In genomic region chr13:112928038-112928668, GRCm38 (mm10) we compare ENCODE assay signal across 8 mouse cellular contexts. TPM values are rescaled to one million over a fixed set of nuclear protein-coding genes. Genes with fewer than 3 reads are reported as not detected.
DNase-seq lines count a peak whose midpoint lies in the region; ATAC-seq lines count a peak whose summit lies in the region.

No protein-coding gene starts in this region.

- H3K9ac ChIP-seq in lung, embryonic 15.5 days = peak overlapping the region; percentile 80
- peak overlapping the region; percentile 81 for H3K9ac ChIP-seq in hindbrain, embryonic 16.5 days (ENCODE audit: low read depth, low read length)
- H3K9ac ChIP-seq in neural tube, embryonic 12.5 days = peak overlapping the region; percentile 71

- no peaks in the 10 kb centered on the region for H3K27me3 ChIP-seq in lung, embryonic 15.5 days
- H3K27me3 ChIP-seq in hindbrain, embryonic 16.5 days (replicated peaks; ENCODE audit: control insufficient read depth, insufficient read depth, low read length) = no peaks in the 10 kb centered on the region
- no peaks in the 10 kb centered on the region for H3K27me3 ChIP-seq in neural tube, embryonic 12.5 days (replicated peaks)

- peak overlapping the region; percentile 93 for H3K27ac ChIP-seq in lung, embryonic 15.5 days
- peak overlapping the region; percentile 79 for H3K27ac ChIP-seq in hindbrain, embryonic 16.5 days (ENCODE audit: low read depth, low read length)
- no peak overlapping the region; the same call in 1 of the 2 replicates for H3K27ac ChIP-seq in neural tube, embryonic 12.5 days

- peak overlapping the region; percentile 84 for H3K4me3 ChIP-seq in lung, embryonic 15.5 days
- H3K4me3 ChIP-seq in hindbrain, embryonic 16.5 days (ENCODE audit: low read length) = peak overlapping the region; percentile 69
- peak overlapping the region; percentile 63 for H3K4me3 ChIP-seq in neural tube, embryonic 12.5 days

- H3K4me2 ChIP-seq in lung, embryonic 15.5 days = peak overlapping the region; percentile 77
- peak overlapping the region; percentile 78 for H3K4me2 ChIP-seq in hindbrain, embryonic 16.5 days (ENCODE audit: low read length)
- H3K4me2 ChIP-seq in neural tube, embryonic 12.5 days (replicated peaks) = peak overlapping the region; percentile 71

- no peak for ATAC-seq in lung, embryonic 15.5 days (ENCODE audit: borderline replicate concordance, extremely low read depth, low FRiP score, low TSS enrichment)
- ATAC-seq in hindbrain, embryonic 16.5 days = no peak
- ATAC-seq in neural tube, embryonic 12.5 days (ENCODE audit: low FRiP score, low read depth) = no peak

- H3K9me3 ChIP-seq in lung, embryonic 15.5 days = no peaks in the 10 kb centered on the region
- H3K9me3 ChIP-seq in hindbrain, embryonic 16.5 days (ENCODE audit: control insufficient read depth, low read length) = no peaks in the 10 kb centered on the region
- H3K9me3 ChIP-seq in neural tube, embryonic 12.5 days = no peaks in the 10 kb centered on the region

- DNase-seq in lung, postnatal 10 days = no peak
- peak; percentile 37 for DNase-seq in c-Kit-negative CD71-positive TER-119-positive erythroid progenitor cells, embryonic 14.5 days (ENCODE audit: low read depth, low spot score)
- DNase-seq in adrenal gland, adult (ENCODE audit: inconsistent age in 2 of 2, low spot score in 1 of 2) = no peak
- no peak for DNase-seq in frontal cortex, postnatal 25 days (ENCODE audit: low spot score in 2 of 2)
- no peak for DNase-seq in layer of hippocampus, adult 9-11 months

- H3K4me1 ChIP-seq in lung, embryonic 15.5 days = peaks cover 26% of the 10 kb centered on the region
- peaks cover 20% of the 10 kb centered on the region for H3K4me1 ChIP-seq in hindbrain, embryonic 16.5 days (ENCODE audit: control insufficient read depth, insufficient read depth, low read depth, low read length)
- H3K4me1 ChIP-seq in neural tube, embryonic 12.5 days = peaks cover 11% of the 10 kb centered on the region

- WGBS in lung, embryonic 15.5 days = 5% methylated on average over 8 of the region's 8 CpGs
- WGBS in hindbrain, embryonic 16.5 days = 8% methylated on average over 8 of the region's 8 CpGs
- WGBS in neural tube, embryonic 12.5 days = 9% methylated on average over 8 of the region's 8 CpGs

- H3K36me3 ChIP-seq in lung, embryonic 15.5 days = peaks cover 16% of the 10 kb centered on the region; the same call in 1 of the 2 replicates
- peaks cover 3% of the 10 kb centered on the region for H3K36me3 ChIP-seq in hindbrain, embryonic 16.5 days (ENCODE audit: control insufficient read depth, insufficient read depth, low read length)
- H3K36me3 ChIP-seq in neural tube, embryonic 12.5 days = peaks cover 11% of the 10 kb centered on the region

RNA-seq across cellular contexts. Expression of gene Dhx29, which starts 0.9 kb away (rescaled TPM):
- 22.1 and 25.4 TPM in 2 replicates for polyA plus RNA-seq in lung, embryonic 15.5 days (2015; fragmentation: Nextera tagmentation; extraction: Ambion mirVana)
- polyA plus RNA-seq in hindbrain, embryonic 16.5 days (2015; fragmentation: Nextera tagmentation; extraction: Ambion mirVana) = 23.9 and 36.8 TPM in 2 replicates
- polyA plus RNA-seq in neural tube, embryonic 12.5 days (2016; fragmentation: Nextera tagmentation; extraction: Ambion mirVana) = 36.6 and 39.6 TPM in 2 replicates

RNA-seq across cellular contexts. Expression of gene Mtrex, which starts 1.0 kb away (rescaled TPM):
- 63.6 and 70.5 TPM in 2 replicates for polyA plus RNA-seq in lung, embryonic 15.5 days (2015; fragmentation: Nextera tagmentation; extraction: Ambion mirVana)
- polyA plus RNA-seq in hindbrain, embryonic 16.5 days (2015; fragmentation: Nextera tagmentation; extraction: Ambion mirVana) = 49.0 and 61.1 TPM in 2 replicates
- 80.6 and 88.9 TPM in 2 replicates for polyA plus RNA-seq in neural tube, embryonic 12.5 days (2016; fragmentation: Nextera tagmentation; extraction: Ambion mirVana)

RNA-seq across cellular contexts. Expression of gene Ccno, which starts 59.4 kb away (rescaled TPM):
- polyA plus RNA-seq in lung, embryonic 15.5 days (2015; fragmentation: Nextera tagmentation; extraction: Ambion mirVana) = 12.3 and 13.5 TPM in 2 replicates
- 0.98 and 1.2 TPM in 2 replicates for polyA plus RNA-seq in hindbrain, embryonic 16.5 days (2015; fragmentation: Nextera tagmentation; extraction: Ambion mirVana)
- polyA plus RNA-seq in neural tube, embryonic 12.5 days (2016; fragmentation: Nextera tagmentation; extraction: Ambion mirVana) = 0.17 and 0.32 TPM in 2 replicates
